Mouse (Mus musculus) gastrocnemius, postnatal 10 days (tissue): ENCODE measurements around the gene Tmem178b. TPM values are rescaled to one million over a fixed set of nuclear protein-coding genes. Genes with fewer than 3 reads are reported as not detected.

Experiments
- DNase-seq: peaks from one replicate; pipeline ENCODE4 v3.0.0; 2021; ENCODE audit warnings: mixed read lengths
- total RNA-seq, 2 experiments: library from RNA; stranded (reverse); gene quantifications; 2 replicates each; pipeline ENCODE4 v1.2.3; 2021

Tmem178b gene
- total RNA-seq, 2 experiments from 2014 or later: 3.9 to 5.3 TPM

DNA sequence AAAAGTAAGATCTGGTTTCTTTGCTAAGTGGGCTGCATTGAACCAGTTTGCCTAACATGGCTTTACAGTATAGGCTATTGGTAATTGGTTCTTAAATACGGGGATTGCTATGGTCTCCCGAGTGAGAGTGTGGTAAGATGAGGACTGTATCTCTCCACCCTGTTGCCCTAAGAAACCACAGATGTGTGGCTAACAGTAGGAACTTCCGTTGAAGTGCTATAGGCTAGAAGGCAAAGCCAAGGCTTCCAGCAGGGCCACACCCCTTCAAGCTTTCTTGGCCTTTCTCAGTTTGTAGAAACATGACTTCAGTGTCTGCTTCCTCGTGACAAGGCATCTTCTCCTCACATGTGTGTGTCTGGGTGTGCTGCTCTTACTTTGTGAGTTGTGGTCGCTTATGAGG lies 427.6 kb downstream of the Tmem178b start:
- no peak for DNase-seq

GRCm38 (mm10) chr6:40303379-40303778 lies 430.3 kb downstream of the Tmem178b start:
- DNase-seq: peak; percentile 38

Other genes starting within 250 kb of the Tmem178b start
- gene Braf, start 147.8 kb upstream of the Tmem178b start, total RNA-seq: 10 to 100 TPM; 10.2 to 14.1 TPM
- gene Mrps33, start 62.3 kb upstream of the Tmem178b start, total RNA-seq: 10 to 100 TPM; 57.4 to 61.1 TPM